Mouse (Mus musculus) layer of hippocampus, adult 8-10 months (tissue): ENCODE data around the gene Psd. TPM values are rescaled to one million over a fixed set of nuclear protein-coding genes. Genes with fewer than 3 reads are reported as not detected.
A peak's percentile ranks its signal among the peaks of the same experiment; 100 is the strongest.

Experiments
- DNase-seq, 2 experiments: peaks; one replicate each; pipeline ENCODE4 v3.0.0; 2022; ENCODE audit warnings: low spot score in 2 of 2
- total RNA-seq, 4 experiments: library from RNA; stranded (reverse); gene quantifications; 2 replicates each; pipeline ENCODE4 v1.2.4; 2022

Psd gene
- total RNA-seq, 4 experiments from 2014 or later: 602 to 631 (median 613) TPM

DNA sequence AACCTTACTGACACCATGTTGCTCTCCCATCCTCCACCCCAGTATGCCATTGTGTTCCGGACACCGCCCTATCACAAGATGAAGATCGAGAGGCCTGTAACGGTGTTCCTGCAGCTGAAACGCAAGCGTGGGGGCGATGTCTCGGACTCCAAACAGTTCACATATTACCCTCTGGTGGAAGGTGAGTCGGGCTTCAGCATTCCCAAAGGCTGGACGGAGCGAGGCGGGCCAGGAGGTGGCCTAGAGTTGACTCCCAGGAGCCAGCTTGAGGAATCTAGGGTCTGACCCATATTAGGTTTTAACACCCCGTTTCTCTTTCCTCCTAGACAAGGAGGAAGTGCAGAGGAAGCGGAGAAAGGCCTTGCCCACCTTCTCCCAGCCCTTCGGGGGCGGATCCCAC lies 18.7 kb downstream of the Psd start:
- peak in 1 of 2 experiments; percentile 11 for DNase-seq

DNA sequence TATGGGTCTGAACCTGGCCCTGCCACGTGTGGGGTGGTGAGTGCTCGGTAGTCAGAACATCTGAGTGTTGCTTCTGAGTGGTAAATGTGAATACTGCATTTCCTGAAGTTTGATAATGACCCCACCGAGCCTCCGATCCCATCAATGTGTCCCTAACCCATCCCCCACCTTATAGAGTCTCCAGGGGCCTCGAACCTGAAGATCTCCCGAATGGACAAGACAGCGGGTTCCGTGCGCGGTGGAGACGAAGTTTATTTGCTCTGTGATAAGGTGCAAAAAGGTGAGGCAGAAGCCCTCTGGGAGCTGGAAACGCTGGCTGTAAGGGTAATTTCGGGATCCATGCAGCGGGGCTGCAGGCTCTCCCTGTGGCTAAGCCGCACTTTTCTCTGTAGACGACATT lies 19.2 kb downstream of the Psd start:
- DNase-seq: no peak

DNA sequence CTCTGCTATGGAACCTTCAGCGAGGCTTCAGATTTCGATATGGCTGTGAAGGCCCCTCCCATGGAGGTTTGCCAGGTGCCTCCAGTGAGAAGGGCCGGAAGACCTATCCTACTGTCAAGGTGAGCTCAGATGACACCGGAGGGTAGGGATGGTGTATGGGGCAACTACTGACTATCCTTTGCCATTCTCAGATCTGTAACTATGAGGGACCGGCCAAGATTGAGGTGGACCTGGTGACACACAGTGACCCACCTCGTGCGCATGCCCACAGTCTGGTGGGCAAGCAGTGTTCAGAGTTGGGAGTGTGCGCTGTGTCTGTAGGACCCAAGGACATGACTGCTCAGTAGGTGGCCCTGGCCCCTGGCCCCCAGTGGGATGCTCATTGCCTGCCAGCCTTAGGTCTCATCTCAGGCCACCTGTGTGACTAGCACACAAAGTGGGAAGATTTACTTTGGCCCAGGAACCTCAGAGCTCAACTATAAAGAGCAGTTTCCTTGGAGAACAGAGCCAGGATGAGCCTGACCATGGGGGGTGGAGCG lies 20.1 kb downstream of the Psd start:
- DNase-seq: peak in 1 of 2 experiments; percentile 5

DNA sequence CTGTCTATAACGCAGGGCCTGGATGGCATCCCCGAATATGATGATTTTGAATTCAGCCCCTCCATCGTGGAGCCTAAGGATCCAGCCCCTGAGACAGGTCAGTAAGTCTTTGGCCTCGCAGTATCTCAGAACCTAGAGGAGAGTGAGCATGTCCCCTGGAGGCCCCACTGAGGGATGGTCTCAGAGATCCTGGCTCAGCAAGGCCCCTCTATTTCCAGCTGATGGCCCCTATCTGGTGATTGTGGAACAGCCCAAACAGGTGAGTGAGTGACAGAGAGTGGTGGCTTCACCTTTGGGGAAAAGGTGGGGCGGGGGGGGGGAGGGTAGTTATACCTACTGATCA lies 20.7 kb downstream of the Psd start:
- peak; percentile 1 to 4 for DNase-seq

DNA sequence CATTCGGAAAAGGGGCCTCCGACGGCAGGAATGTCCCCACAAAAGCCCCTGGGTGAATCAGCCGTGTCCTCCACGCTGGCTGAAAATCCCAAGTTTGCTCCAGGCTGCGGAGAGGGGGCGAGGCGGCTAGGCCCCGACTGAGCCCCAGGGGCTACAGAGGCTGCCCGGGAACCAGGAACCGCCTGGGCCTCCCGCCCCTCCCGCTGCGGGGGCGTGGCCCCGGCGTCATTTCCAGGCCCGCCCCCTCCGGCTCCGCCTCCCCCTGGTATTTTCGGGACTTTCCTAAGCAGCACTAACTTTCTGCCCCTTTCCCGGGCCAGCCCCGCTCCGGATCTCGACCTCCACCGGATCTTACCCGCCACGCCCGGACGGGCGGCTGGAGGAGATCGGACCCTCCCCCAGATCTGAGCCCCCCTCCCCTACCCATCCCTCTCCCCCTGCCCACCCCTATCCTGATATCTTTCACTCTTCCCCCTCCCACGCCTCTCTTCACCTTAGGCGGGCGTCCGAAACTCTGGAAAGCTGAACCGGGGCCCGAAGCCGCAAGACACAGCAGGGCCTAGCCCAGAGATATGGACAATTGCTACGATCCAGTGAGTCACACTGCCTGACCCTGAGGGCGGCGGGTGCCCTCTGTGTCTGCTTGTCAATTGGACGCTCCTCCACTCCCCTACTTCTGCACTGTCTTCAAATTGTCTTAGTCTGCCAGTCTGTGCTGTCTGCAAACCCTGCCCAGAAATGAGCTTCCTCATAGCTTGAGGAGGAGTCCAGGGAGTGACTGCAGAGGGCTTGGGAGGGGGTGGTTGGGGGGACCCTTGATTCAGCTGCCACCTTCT lies 21.3 kb downstream of the Psd start:
- DNase-seq: peak in 1 of 2 experiments; percentile 32

DNA sequence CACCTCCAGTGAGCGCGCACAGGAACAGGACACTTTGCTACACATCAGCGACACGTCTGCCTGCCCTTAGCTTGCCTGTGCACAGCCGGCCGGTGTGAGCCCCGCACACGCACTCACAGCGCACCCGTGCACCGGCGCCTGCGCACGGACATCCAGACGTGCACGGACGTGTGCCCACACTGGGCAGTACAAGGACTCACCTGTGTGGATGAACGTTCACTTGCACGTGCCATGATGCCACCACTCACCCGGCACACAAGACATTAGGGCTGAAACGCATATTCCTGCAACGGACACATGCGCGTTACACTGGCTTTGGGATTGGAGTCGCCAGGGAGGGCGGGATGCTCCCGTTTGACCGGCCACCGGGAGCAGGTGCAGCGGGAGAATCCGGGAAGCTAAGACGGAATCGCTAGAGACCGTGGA lies 22.0 kb downstream of the Psd start:
- peak in 1 of 2 experiments; percentile 9 for DNase-seq

DNA sequence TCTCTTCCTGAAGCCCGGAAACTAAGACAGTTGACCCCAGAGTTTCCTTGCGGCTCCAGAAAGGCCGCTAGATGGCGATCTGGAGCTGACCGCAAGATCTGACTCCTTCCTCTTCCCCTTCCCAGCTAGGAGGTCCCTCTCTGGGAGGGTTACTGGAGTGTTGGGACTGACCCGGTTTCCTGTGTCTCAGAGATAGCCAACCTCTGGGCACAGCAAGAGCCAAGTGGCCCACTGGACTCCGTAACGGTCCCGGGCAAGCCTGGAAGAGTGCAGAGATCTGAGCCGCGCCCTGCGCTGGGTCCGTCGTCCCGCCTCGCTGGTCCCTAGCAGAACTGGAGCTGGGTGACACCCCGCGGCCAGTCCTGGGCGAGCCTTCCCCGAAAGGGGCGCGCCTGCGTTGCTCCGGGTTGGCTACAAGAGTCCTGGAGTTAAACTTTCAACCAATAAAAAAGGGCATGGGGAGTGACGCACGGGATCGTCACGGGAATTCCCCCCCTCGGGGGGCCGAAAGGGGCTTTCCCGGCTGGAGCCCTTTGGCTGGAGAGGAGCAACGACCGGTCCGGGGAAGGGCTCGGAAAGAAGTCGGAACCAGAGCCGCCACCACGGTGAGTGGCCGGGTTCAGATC lies 22.6 kb downstream of the Psd start, which contains the start of gene Nfkb2:
TSS of gene Nfkb2 (plus strand) at position 105 of the 626 bp plus-strand sequence.
- DNase-seq: peak; percentile 74 to 80

DNA sequence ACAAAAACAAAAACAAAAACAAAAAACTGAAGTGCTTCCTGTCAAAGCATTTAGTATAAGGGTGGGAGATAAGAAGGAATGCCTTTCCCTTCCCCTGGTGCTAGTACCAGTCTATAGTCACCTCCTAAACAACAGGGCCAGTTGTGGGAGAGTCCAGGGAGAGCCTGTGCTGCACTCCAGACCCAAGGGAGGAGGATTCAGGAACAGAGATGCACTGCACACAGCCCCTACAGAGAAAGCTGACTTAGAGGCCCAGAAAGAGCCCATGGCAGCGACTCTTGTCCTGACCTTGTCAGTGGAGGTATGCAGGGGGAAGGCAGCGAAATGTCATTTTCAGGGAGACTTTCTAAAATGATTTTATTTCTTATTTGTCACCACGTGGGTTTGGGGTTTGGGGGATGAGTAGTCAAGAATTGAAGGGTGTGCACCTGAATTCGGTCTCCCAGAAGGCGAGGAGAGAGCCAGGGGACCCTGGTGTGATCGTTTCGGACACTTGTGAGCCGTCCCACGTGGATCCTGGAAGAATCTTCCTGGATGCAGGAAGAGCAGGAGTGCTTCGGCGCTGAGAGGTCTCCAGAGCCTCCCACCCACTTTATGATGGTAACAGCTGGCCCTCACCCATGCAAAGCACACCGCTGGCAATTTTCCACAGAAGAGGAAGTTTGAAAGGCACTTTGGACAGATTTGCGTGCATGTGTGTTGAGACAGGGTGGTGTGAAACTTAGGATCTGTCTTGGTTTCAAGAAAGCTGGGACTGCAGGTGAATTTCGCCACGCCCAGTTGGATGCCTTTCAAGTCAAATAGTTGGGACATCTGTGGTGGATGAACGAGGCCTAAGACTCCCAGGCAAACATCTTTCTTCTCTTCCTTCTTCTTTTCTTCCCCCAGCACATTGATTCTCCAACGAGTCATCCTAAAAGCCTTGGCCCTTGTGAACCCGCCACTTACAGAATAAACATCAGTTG lies 23.4 kb downstream of the Psd start:
- DNase-seq: peak; percentile 2 to 4

DNA sequence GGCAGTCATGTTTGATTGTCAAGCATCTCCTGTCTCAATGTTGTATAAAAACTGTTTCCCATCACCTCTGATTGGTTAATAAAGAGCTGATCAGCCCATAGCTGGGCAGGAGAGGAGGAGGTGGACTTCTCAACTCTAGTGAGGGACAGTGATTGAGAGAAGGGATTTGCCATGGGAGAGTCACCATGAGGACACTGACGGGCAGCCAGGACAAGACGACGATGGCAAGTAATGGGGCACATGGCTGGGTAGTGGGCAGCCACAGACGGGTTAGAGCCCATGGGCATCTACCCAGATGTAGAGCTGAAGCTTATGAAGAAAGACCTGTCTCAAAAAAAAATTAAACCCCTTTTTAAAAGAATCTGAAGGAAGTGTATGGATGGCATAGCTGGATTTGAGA lies 24.4 kb downstream of the Psd start:
- DNase-seq: no peak

DNA sequence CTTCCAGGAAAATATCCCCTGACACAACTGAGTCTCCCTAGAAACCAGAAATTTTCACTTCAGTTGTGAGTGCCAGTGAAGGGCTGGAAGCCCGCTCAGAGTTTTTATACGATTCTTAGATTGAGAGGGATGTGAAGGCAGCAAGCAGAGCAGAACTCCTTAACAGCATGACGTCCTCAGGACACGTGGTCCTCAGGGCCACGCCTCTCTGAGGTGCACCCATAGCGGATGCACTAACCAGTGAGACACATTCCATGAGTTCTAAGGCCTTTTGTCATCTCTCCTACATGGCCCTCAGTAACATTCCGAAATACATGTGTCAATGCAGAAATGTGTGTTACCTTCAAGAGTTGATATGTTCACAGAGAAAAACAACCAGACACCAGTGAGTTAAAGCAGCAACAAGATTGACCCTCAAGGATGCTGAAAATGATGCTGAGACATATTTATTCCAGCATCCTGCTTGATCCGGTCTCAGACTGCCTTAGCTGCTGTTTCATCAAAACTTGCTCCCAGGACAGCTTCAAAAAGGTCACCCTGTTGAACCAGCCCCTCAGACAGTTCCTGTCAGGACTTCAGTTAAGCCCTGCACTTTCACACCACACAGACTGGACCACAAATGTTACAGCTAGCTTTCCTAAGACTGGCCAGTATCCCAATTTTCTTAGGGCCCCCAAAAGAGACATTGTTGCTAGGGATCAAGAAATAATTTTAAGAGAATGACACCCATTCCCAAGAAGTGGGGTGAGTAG lies 26.5 kb downstream of the Psd start:
- no peak for DNase-seq

DNA sequence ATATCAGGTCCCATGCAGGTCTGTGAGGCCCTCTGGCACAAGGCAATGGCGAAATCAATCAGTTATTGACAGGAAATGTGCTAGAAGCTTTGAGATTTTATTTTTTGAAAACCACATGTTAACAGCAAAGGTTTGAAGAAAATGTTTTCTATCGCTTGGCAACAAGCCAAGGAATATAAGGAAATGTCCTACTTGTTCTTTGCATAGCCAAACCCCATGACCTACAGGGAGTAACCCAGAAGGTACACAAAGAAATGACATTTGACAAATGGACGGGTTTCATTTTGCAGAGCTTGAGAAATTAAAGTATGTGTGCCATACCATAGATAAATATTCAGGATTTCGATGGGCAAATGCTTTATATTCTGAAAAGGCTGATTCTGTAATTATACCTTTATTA lies 30.0 kb downstream of the Psd start:
- DNase-seq: no peak

DNA sequence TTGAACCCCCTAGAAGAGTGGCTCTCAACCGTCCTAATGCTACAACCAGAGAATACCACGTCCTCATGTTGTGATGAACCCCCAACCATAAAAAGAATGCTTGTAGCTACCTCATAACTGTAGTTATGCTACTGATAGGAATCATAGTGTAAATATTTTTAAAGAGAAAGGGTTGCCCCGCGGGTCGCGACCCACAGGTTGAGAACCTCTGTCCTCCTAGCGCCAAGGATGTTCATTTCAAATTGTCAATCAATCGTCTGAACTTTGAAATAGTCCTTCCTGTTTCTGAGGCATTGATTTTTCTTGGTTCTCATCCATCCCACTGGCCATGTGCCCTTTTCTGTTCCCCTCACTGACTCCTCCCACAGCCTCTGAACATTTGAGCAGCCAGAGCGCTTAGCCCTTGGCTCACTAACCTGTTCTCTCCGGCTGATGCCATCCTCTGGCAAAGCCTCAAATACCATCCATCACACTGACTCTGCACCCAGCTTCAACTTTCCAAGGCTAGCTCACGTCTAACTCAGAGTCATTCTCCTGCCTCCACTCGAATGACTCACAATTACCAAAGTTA lies 36.3 kb downstream of the Psd start:
- no peak for DNase-seq

DNA sequence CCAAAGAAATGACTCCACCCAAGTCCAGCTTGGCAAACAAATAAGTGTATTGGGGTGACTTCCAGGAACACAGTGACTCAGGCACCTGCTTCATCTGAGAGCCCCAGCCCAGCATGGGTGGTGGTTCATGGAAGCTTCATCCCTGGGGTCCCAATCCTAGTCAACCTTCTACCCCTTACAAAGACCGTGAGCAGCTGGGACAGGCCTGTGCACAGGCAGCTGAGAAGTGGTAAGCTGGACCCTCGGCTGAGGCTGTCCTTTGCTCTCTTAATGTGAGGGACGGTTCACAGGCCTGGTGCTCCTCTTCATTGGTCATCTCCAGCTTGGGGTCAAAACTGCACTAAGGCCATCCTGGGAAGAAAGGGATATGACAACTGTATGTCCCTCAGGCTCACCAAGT lies 39.4 kb downstream of the Psd start:
- no peak for DNase-seq

DNA sequence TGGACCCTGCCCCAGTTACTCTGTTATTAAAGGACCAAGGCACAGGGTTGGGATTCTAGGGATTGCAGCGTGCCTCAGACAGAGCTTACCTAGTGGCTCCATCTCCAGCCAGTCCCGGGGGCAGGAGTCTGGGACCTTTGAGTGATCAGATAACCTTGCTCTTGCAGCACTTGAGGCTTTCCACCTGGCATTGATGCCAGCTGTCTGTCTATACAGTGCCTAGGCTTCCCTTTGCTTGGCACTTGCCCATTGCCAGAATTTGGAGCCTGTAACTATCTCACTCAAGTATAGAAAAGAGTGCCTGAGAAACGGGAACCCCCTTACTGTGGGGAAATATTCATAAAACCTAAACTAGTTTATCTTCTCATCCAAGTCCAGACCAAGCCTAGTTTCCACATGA lies 40.0 kb downstream of the Psd start:
- DNase-seq: no peak

DNA sequence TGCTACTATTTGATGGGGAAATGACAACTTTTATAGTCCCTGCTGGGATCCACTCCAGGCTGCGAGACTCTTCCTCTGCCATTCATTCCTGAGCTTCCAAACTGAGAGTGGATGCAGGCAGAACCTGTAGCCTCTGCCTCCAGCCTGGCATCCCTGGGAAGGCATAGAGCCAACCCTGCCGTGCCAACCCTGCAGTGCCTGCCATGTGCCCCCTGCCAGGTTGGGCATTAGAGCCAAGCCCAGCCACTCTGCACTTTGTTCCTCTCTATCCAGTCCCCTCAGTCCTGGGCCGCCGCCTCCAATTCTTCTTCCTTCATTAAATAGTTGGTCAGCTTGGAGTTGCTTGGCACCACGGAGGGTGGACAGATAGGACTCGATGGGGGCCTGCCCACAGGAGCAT lies 40.9 kb downstream of the Psd start:
- no peak for DNase-seq

DNA sequence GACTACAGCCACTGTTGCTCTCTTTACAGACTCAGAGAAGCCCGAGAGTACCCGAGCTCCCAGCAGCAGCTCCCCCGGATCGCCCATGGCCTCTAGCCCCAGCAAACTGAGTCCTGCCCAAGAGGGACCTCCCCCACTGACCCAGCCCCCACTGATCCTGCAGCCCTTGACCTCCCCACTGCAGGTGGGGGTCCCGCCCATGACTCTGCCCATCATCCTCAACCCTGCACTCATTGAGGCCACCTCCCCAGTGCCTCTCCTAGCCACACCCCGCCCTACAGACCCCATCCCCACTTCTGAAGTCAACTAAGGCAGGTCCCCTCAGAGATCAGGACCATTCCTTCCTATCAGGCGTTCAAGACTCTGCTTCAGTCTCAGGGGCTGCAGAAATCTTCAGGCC lies 41.3 kb downstream of the Psd start:
- DNase-seq: no peak

DNA sequence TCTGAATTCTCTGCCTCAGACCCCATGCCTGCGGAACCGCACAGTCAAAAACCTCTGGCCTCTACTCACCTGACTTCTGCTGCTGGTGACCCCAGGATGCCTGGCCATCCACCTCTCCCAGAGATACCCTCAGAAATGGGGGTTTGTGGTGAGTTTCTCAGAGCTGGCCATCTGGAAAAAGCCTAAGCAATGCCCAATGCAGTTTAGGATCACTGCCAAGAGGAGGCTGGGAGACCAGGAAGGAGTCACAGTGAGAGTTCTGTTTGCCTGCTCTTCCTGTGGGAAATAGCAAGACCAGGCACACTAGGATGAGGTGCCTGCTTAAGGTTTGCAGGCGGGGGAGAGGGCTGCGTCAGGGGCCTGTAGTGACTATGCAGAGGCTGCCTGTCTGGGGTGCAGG lies 42.3 kb downstream of the Psd start:
- no peak for DNase-seq

DNA sequence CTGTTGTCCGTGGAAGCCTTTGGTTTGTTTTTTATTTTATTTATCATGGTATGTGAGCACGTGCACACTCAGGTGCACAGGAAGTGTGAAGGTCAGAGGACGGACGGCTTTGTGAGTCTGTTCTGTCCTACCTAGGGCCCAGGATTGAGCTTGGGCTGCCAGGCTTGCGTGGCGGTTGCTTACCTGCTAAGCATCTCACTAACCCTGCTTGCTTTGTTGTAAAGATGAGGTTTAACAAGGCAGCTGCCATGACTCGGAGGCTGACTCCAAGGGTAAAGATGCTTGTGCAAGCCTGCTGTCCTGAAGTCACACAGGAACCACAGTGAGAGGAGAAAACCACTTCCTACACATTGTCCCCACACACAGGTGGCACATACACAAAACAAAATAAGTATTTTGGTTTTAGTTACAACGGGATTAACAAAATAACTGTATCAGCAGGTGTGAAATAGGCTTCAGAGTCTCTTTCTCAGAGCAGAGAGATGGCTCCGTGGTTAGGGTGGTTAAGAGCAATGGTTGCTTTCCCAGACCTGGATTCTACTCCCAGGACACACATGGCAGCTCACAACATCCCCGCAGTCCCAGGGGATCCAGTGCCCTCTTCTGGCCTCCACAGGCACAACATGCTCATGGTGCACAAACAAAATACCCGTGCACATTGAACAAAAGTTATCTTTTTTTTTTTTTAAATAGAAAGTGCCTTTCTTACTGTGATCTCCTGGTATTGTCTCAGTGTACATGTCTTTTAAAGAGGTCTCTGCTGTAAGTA lies 44.7 kb downstream of the Psd start:
- DNase-seq: no peak

DNA sequence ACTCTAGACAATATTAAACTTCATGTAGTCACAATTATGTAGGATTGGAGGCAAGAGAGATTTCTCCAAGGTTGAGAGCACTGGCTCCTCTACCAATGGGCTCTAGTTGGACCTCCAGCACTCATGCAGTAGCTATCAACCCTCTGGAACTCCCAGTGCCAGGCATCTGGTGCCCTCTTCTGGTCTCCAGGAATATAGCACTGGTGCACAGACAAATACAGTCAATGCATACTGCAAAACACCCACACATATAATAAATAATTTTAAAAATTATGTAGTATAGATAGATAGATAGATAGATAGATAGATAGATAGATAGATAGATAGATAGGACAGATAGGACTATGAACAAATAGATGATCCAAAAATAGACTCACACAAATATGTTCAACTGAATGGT lies 51.6 kb downstream of the Psd start:
- DNase-seq: no peak

DNA sequence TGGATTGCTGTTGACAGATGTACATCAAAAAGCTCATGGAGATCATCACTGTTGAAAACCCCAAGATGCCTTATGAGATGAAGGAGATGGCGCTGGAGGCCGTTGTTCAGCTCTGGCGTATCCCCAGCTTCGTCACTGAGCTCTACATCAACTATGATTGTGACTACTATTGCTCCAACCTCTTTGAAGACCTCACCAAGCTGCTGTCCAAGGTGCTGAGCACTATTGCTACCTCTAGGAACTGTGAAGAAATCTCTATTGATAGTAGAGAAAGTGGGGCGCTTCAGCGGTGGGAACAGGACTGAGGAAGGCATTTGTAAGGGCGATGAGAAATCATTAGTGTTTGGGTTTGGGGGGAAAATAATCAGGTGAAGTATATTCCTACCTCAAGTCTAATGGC lies 62.2 kb downstream of the Psd start:
- no peak for DNase-seq
